Mouse (Mus musculus) CH12.LX (cell line): ENCODE results near the gene Tha1.

ENCODE experiments used
- BHLHE40 ChIP-seq: IDR thresholded peaks from 2 replicates; pipeline ENCODE4 v1.6.1; 2011; ENCODE audit warnings: mild to moderate bottlenecking, low read depth, low read length, improper control_type of control experiment
- CHD1 ChIP-seq: IDR thresholded peaks from 2 replicates; pipeline ENCODE4 v1.6.1; 2012; ENCODE audit warnings: low read depth, low read length, improper control_type of control experiment, inconsistent platforms
- CTCF ChIP-seq, 2 experiments: IDR thresholded peaks in 1 of 2; conservative IDR thresholded peaks in 1 of 2; 2 replicates each; pipeline ENCODE4 v1.5.1; 2011 to 2012; ENCODE audit warnings: low read depth in 2 of 2, low read length in 2 of 2, improper control_type of control experiment in 1 of 2, inconsistent platforms in 1 of 2, mild to moderate bottlenecking in 1 of 2, moderate library complexity in 1 of 2
- ELF1 ChIP-seq: IDR thresholded peaks from 2 replicates; pipeline ENCODE4 v1.6.1; 2014; ENCODE audit warnings: low read depth, mild to moderate bottlenecking, inconsistent platforms, low read length, improper control_type of control experiment
- EP300 ChIP-seq: IDR thresholded peaks from 2 replicates; pipeline ENCODE4 v1.6.1; 2011; ENCODE audit warnings: low read length, improper control_type of control experiment
- GABPA ChIP-seq: IDR thresholded peaks from 2 replicates; pipeline ENCODE4 v1.6.1; 2012; ENCODE audit warnings: low read depth, low read length, improper control_type of control experiment, inconsistent platforms; ENCODE audit not compliant: insufficient replicate concordance
- IRF4 ChIP-seq: IDR thresholded peaks from 2 replicates; pipeline ENCODE4 v1.6.1; 2014; ENCODE audit warnings: low read depth, mild to moderate bottlenecking, inconsistent platforms, low read length, improper control_type of control experiment
- POLR2A ChIP-seq: IDR thresholded peaks from 2 replicates; pipeline ENCODE4 v1.6.1; 2011; ENCODE audit warnings: low read depth, mild to moderate bottlenecking, improper control_type of control experiment, low read length
- RAD21 ChIP-seq: IDR thresholded peaks from 2 replicates; pipeline ENCODE4 v1.6.1; 2011; ENCODE audit warnings: low read depth, mild to moderate bottlenecking, low read length, improper control_type of control experiment, moderate library complexity
- USF1 ChIP-seq: IDR thresholded peaks from 2 replicates; pipeline ENCODE4 v1.6.1; 2014; ENCODE audit warnings: low read depth, mild to moderate bottlenecking, inconsistent platforms, low read length, improper control_type of control experiment
- ZNF384 ChIP-seq: IDR thresholded peaks from 2 replicates; pipeline ENCODE4 v1.6.1; 2012; ENCODE audit warnings: low read depth, low read length, improper control_type of control experiment, inconsistent platforms

GRCm38 (mm10) chr11:117914531-117914930 lies 41.2 kb upstream of the Tha1 start:
- no peak for TF ChIP-seq EP300
- no peak for TF ChIP-seq CTCF (conservative IDR thresholded peaks at IDR 0.05 in 1 of 2, IDR thresholded peaks at IDR 0.05 in 1 of 2; ENCODE audit: low read depth in 2 of 2, low read length in 2 of 2)
- TF ChIP-seq POLR2A = no peak
- TF ChIP-seq ELF1 = no peak
- TF ChIP-seq GABPA = no peak
- TF ChIP-seq IRF4 = no peak
- TF ChIP-seq BHLHE40 = no peak
- TF ChIP-seq USF1 = no peak
- TF ChIP-seq ZNF384 = peak; percentile 68
- no peak for TF ChIP-seq CHD1
- no peak for TF ChIP-seq RAD21
